Mouse (Mus musculus): Measurements from ENCODE around the gene Pex5l. TPM values are rescaled to one million over a fixed set of nuclear protein-coding genes. Genes with fewer than 3 reads are reported as not detected.

The Pex5l gene
- 0.24 and 0.47 TPM in 2 replicates for polyA plus RNA-seq (2015; fragmentation: Nextera tagmentation; extraction: Ambion mirVana)

GRCm38 (mm10) chr3:33142901-33143461 is at the start of gene Pex5l:
TSS of gene Pex5l (minus strand) at chr3:33143247.

